Mouse (Mus musculus) lung, embryonic 15.5 days (tissue): ENCODE data around the gene Lrrc32. TPM values are rescaled to one million over a fixed set of nuclear protein-coding genes. Genes with fewer than 3 reads are reported as not detected.

ENCODE experiments used
- ATAC-seq: fragments of 200-750 bp; cut with Nextera tagmentation; 2 replicates; pipeline ENCODE4 v1.8.0; 2017; ENCODE audit warnings: moderate number of reproducible peaks, borderline replicate concordance; ENCODE audit not compliant: low FRiP score, low TSS enrichment; ENCODE audit errors: extremely low read depth
- H3K27ac ChIP-seq: fragments of 300-500 bp; sonication (generic); 2 replicates; pipeline ENCODE4 v1.5.1; 2015; ENCODE audit warnings: moderate library complexity, mild to moderate bottlenecking, inconsistent platforms
- H3K27me3 ChIP-seq: fragments of 300-500 bp; sonication (generic); 2 replicates; pipeline ENCODE4 v1.6.1; 2015; ENCODE audit warnings: inconsistent platforms
- H3K36me3 ChIP-seq: fragments of 300-500 bp; sonication (generic); 2 replicates; pipeline ENCODE4 v1.6.1; 2015; ENCODE audit warnings: inconsistent platforms
- H3K4me1 ChIP-seq: fragments of 300-500 bp; sonication (generic); 2 replicates; pipeline ENCODE4 v1.6.1; 2015; ENCODE audit warnings: inconsistent platforms
- H3K4me2 ChIP-seq: fragments of 300-500 bp; sonication (generic); 2 replicates; pipeline ENCODE4 v1.6.1; 2015; ENCODE audit warnings: inconsistent platforms, mild to moderate bottlenecking, moderate library complexity
- H3K4me3 ChIP-seq: fragments of 300-500 bp; sonication (generic); 2 replicates; pipeline ENCODE4 v1.5.1; 2015; ENCODE audit warnings: mild to moderate bottlenecking, inconsistent platforms
- H3K9ac ChIP-seq: fragments of 300-500 bp; sonication (generic); 2 replicates; pipeline ENCODE4 v1.6.1; 2015; ENCODE audit warnings: inconsistent platforms
- H3K9me3 ChIP-seq: fragments of 300-500 bp; sonication (generic); 2 replicates; pipeline ENCODE4 v1.6.1; 2016; ENCODE audit warnings: inconsistent platforms
- WGBS: fragments of 180-500 bp; shearing (Covaris S2); methylation state at CpG from one replicate; pipeline ENCODE4 v1.1.7; 2015; 5-methylcytosine and 5-hydroxymethylcytosine counted together
- polyA plus RNA-seq: library from polyadenylated mRNA; unstranded; fragments of >200 nt; fragmentation: Nextera tagmentation; extraction: Ambion mirVana; gene quantifications from 2 replicates; pipeline ENCODE4 v1.2.1, GENCODE M21; 2015

The Lrrc32 gene
- polyA plus RNA-seq, 1 experiment from 2014 or later, result 5.5 TPM

DNA sequence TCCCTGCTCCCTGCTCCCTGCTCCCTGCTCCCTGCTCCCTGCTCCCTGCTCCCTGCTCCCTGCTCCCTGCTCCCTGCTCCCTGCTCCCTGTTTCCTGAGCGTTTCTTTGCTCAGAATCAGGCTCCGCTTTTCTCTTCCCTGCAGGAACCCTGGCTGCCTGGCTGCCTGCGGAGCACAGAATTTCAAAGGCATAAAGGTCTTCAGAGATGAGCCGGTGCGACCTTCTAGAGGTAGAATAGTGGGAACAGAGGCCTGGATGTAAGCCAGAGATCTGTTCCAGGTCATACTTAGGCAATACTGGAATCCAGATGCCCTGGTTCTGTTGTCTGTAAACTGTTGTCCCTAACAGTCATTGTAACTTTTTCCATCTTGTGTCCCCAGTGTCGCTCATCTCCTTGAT is 35.3 kb downstream of the Lrrc32 start:
- no peak overlapping the region for H3K4me3 ChIP-seq
- no peak overlapping the region for H3K9ac ChIP-seq
- no peaks in the 10 kb centered on the region for H3K27me3 ChIP-seq
- peaks cover 46% of the 10 kb centered on the region for H3K4me1 ChIP-seq
- no peak for ATAC-seq
- 0 out of 2 replicates have a peak overlapping the region, but pooled peaks have one; percentile 16 for H3K4me2 ChIP-seq
- no peaks in the 10 kb centered on the region for H3K36me3 ChIP-seq
- H3K27ac ChIP-seq, result peak overlapping the region; percentile 84
- no peaks in the 10 kb centered on the region for H3K9me3 ChIP-seq
- 27% methylated on average over 6 of the region's 6 CpGs for WGBS

GRCm38 (mm10) chr7:98524869-98525699 is 36.0 kb downstream of the Lrrc32 start:
- Histone ChIP-seq H3K4me1 (peaks cover 46% of the 10 kb centered on the region), H3K4me3 (no peak overlapping the region), H3K4me2 (no peak overlapping the region), H3K27me3 (no peaks in the 10 kb centered on the region), H3K9me3 (no peaks in the 10 kb centered on the region), H3K27ac (peak overlapping the region; percentile 84), H3K9ac (no peak overlapping the region), H3K36me3 (no peaks in the 10 kb centered on the region)
- 52% methylated on average over 6 of the region's 6 CpGs for WGBS
- ATAC-seq, result peak; percentile 32; the same call in 1 of the 2 replicates

GRCm38 (mm10) chr7:98527085-98527484 is 38.0 kb downstream of the Lrrc32 start:
- no peak overlapping the region for H3K4me2 ChIP-seq
- H3K9me3 ChIP-seq, result no peaks in the 10 kb centered on the region
- H3K27me3 ChIP-seq, result no peaks in the 10 kb centered on the region
- WGBS, result 91% methylated on average over 3 of the region's 3 CpGs
- peaks cover 46% of the 10 kb centered on the region for H3K4me1 ChIP-seq
- ATAC-seq, result no peak
- H3K27ac ChIP-seq, result no peak overlapping the region
- no peak overlapping the region for H3K4me3 ChIP-seq
- no peaks in the 10 kb centered on the region for H3K36me3 ChIP-seq
- no peak overlapping the region for H3K9ac ChIP-seq

GRCm38 (mm10) chr7:98531612-98532011 is 42.5 kb downstream of the Lrrc32 start:
- Histone ChIP-seq H3K27me3 (no peaks in the 10 kb centered on the region), H3K4me3 (no peak overlapping the region), H3K4me2 (no peak overlapping the region), H3K36me3 (no peaks in the 10 kb centered on the region), H3K27ac (no peak overlapping the region), H3K9ac (no peak overlapping the region), H3K9me3 (no peaks in the 10 kb centered on the region), H3K4me1 (peaks cover 5% of the 10 kb centered on the region)
- WGBS, result 60% methylated on average over 7 of the region's 7 CpGs
- ATAC-seq, result no peak

DNA sequence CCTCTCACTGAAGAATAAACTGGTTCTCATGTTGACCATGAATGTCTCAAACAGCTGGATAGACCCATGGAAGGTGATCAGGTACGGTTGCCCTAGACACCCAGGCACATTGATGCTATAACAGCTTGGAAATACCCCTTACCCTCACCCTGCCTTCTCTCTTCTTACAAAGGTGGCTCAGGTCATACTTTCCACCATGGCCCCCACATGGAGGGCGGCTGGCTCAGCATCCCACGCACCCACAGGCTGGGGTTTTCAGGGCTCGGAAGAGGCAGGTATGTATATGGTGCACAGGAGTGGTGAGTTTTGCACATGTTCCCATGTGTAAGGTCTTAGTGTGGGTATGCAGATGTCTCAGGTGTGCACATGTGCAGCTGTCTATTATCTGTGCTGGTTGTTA is 43.9 kb downstream of the Lrrc32 start:
- no peak for ATAC-seq
- no peaks in the 10 kb centered on the region for H3K9me3 ChIP-seq
- 93% methylated on average over 4 of the region's 4 CpGs for WGBS

DNA sequence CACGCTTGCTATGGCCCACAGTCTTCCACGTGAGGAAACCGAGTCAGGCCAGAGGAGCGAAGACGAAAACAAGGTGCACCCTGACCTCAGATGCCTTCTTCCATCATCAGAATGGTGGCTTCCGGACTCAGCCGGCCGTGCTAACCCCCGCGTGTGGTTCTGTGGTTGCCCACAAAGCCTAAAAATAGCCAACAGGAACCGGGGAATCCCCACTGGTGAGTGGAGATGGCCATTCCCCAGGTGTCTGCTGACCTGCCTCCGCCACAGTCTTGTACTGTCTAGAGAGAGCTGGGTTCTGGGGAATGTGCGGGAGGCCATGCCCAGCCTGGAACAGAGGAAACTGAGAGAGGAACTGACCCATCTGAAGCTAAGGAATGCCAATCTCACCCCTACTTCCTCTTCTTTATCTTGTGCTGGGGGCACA is 45.4 kb downstream of the Lrrc32 start:
- H3K9me3 ChIP-seq, result no peaks in the 10 kb centered on the region
- H3K36me3 ChIP-seq, result no peaks in the 10 kb centered on the region
- 86% methylated on average over 13 of the region's 13 CpGs for WGBS
- H3K4me1 ChIP-seq, result peaks cover 18% of the 10 kb centered on the region
- no peak overlapping the region for H3K4me2 ChIP-seq
- no peak overlapping the region for H3K4me3 ChIP-seq
- no peak for ATAC-seq
- H3K27ac ChIP-seq, result no peak overlapping the region
- H3K9ac ChIP-seq, result no peak overlapping the region
- H3K27me3 ChIP-seq, result no peaks in the 10 kb centered on the region

More for the DNA sequence above, 43.9 kb downstream of the Lrrc32 start:
- Histone ChIP-seq H3K9ac (no peak overlapping the region), H3K36me3 (no peaks in the 10 kb centered on the region), H3K4me2 (no peak overlapping the region), H3K27ac (no peak overlapping the region), H3K4me1 (peaks cover 18% of the 10 kb centered on the region), H3K4me3 (no peak overlapping the region), H3K27me3 (no peaks in the 10 kb centered on the region)

GRCm38 (mm10) chr7:98535191-98535590 is 46.1 kb downstream of the Lrrc32 start:
- Histone ChIP-seq H3K36me3 (no peaks in the 10 kb centered on the region), H3K27me3 (no peaks in the 10 kb centered on the region), H3K9me3 (no peaks in the 10 kb centered on the region), H3K27ac (no peak overlapping the region), H3K4me2 (no peak overlapping the region), H3K9ac (no peak overlapping the region), H3K4me3 (no peak overlapping the region), H3K4me1 (peaks cover 18% of the 10 kb centered on the region)
- no peak for ATAC-seq
- WGBS, result 87% methylated on average over 6 of the region's 6 CpGs

DNA sequence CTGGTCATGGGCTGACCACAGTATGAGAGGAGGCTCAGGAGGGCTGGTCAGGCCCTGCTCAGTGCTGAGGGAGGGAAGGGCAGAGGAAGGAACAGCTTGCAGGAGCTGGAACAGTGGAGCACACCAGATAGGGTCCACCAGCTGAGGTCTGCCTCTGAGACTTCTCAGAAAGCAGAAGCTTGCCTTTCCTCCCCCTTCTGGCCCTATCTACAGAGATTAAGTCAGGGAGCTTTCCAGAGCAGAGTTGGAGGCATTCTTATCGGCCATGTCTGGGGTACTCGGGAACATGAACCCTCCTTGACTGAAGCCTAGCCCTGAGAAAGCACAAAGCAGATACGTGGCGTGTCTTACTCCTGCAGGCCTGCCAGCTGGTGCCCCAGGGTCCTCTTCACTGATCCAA is 46.8 kb downstream of the Lrrc32 start:
- Histone ChIP-seq H3K27ac (no peak overlapping the region), H3K27me3 (no peaks in the 10 kb centered on the region), H3K4me2 (no peak overlapping the region), H3K36me3 (no peaks in the 10 kb centered on the region), H3K4me3 (no peak overlapping the region), H3K9me3 (no peaks in the 10 kb centered on the region), H3K9ac (no peak overlapping the region), H3K4me1 (peaks cover 21% of the 10 kb centered on the region)
- 81% methylated on average over 4 of the region's 4 CpGs for WGBS
- no peak for ATAC-seq

DNA sequence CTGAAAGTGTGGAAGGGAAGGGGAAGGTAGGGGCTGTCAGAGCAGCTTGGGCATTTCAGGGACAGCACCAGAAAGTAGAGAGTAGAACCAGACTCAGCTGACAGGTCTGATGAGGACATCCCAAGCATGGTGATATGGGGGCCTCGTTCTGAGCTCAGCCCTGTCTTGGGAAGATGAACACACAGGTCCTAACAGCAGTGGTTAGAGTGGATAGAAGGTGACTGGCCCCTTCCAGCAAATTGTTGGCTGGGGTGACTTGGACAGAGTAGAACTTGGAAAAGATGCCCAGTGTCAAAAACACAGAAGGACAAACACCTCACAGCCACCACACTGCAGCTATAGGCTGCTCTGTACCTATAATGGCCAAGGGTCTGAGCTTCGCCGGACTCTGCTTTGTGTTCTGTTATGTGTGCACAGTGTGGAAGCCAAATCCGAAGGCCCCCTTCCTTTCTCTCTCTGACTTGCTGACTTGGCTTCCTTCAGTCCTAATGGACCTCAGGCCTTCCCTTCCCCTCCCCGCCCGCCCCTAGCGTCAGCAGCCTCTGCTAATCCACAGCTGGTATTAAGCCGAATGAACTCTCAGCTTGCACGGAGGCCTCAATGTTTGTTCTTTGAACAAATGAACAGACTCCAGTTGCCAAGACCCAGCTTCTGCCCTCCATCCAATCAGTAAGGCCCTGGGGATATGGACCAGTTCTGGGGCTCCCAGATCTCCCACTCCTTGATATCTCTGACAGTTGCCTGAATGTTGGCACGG is 48.3 kb downstream of the Lrrc32 start:
- H3K27ac ChIP-seq, result peak overlapping the region; percentile 75
- H3K4me3 ChIP-seq, result no peak overlapping the region
- H3K27me3 ChIP-seq, result no peaks in the 10 kb centered on the region
- H3K36me3 ChIP-seq, result no peaks in the 10 kb centered on the region
- H3K9me3 ChIP-seq, result no peaks in the 10 kb centered on the region
- no peak overlapping the region for H3K4me2 ChIP-seq
- ATAC-seq, result peak; percentile 56; the same call in 1 of the 2 replicates
- H3K9ac ChIP-seq, result no peak overlapping the region
- peaks cover 34% of the 10 kb centered on the region for H3K4me1 ChIP-seq
- 32% methylated on average over 10 of the region's 10 CpGs for WGBS

DNA sequence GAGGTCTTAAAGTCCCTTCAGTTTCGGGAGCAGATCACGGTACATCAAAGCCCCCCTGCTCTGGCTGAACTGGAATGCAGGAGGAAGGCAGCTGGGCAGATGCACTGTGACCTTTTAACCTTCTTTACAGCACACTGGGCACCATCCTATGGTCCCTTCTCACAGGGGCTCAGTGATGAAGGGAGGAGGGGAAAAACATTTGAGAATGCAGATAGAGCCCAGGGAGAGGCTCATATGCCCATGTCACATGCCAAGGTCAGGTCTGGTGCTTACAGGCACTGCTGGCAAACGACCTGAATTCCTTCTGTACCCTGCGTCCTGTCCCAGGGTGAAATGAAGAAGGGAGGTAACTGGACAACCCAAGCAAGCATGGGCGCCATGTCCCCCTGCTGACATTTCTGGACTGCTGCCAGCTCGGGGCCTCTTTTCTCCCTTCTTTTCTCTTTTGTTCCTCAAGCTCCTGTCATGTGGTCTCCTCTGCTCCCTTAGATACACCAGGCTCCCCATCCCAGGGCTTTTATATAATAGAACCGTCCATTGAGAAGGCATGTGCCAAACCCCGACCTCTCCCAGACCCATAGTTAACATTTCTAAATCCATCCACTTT is 49.0 kb downstream of the Lrrc32 start:
- WGBS, result 36% methylated on average over 8 of the region's 8 CpGs
- peak overlapping the region; percentile 75 for H3K27ac ChIP-seq
- H3K4me3 ChIP-seq, result no peak overlapping the region
- H3K9ac ChIP-seq, result no peak overlapping the region
- H3K36me3 ChIP-seq, result no peaks in the 10 kb centered on the region
- H3K4me1 ChIP-seq, result peaks cover 40% of the 10 kb centered on the region
- H3K27me3 ChIP-seq, result no peaks in the 10 kb centered on the region
- no peaks in the 10 kb centered on the region for H3K9me3 ChIP-seq
- ATAC-seq, result 0 out of 2 replicates have a peak, but pooled peaks have one; percentile 9
- H3K4me2 ChIP-seq, result no peak overlapping the region

- Histone ChIP-seq H3K4me2 (no peak overlapping the region), H3K27me3 (no peaks in the 10 kb centered on the region), H3K9me3 (no peaks in the 10 kb centered on the region), H3K36me3 (no peaks in the 10 kb centered on the region), H3K27ac (no peak overlapping the region), H3K4me1 (peaks cover 55% of the 10 kb centered on the region), H3K4me3 (no peak overlapping the region), H3K9ac (no peak overlapping the region)
- ATAC-seq, result no peak
- WGBS, result 57% methylated on average over 2 of the region's 2 CpGs
Observed at GRCm38 (mm10) chr7:98540879-98541278, 51.8 kb downstream of the Lrrc32 start.
